Mouse (Mus musculus): Measurements from ENCODE around the gene Ccnd3.

Gene Ccnd3

DNA sequence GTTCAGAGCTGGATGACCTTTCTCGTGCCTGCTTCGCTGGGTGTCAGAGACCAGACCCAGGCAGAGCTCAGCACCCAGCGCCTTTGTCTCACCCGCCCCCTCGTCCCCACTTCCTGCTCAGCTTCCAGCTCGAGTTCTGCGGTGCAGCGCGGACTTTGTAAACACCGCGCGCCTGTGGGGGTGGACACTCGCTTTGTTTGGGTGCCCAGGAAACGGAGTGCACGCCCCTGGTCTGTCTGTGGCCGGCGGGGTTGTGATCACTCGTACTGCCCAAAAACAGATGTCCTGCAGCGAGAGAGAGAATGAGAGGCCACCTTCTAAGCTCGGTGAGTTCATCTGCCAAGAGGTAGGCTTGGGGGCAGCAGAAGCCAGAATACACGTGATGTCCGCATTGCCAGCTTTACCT, at the start of gene Ccnd3:
Gene Ccnd3, plus strand, starts transcription at position 111 of the 406 bp plus-strand sequence.
- DNase-seq = peak; percentile 89

- DNase-seq = no peak
Measured at GRCm38 (mm10) chr17:47458310-47458709, 46.5 kb upstream of the Ccnd3 start.

DNA sequence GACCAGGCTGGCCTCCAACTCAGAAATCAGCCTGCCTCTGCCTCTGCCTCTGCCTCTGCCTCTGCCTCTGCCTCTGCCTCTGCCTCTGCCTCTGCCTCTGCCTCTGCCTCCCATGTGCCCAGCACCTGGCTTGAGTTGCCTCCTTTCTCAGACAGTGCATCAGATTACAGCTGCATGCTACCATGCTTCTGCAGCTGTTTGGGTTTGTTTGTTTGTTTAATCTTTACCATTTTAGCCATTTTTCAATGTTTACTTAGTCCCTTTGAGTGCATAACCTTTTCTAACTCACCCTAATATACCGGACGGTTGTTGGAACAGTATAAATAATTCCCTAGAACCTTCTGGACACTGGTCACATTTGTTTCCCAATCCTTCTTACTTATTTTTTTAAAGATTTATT, 45.9 kb upstream of the Ccnd3 start:
- DNase-seq = no peak

GRCm38 (mm10) chr17:47459341-47459919, 45.4 kb upstream of the Ccnd3 start:
- DNase-seq = no peak

GRCm38 (mm10) chr17:47461688-47462087, 43.2 kb upstream of the Ccnd3 start:
- no peak for DNase-seq

DNA sequence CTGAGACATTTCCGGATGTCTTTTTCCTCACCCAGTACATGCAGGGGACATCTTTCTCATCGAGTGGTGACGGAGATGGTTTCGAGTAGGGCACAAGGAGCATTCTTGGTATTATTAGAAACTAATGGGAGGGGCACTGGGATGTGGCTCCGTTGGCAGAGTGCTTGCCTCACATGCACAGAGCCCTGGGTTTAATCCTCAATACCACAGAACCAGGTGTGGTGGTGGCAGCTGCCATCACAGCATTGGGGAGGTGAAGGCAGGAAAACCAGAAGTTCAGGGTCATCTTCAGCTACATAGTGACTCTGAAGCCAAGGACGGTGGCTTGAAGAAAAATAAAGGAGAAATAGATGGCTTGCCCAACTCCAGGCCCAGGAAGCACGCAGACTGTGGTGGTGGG, 42.6 kb upstream of the Ccnd3 start:
- DNase-seq = no peak

- DNase-seq = peak; percentile 36
Measured at GRCm38 (mm10) chr17:47462728-47463388, 42.0 kb upstream of the Ccnd3 start.

DNA sequence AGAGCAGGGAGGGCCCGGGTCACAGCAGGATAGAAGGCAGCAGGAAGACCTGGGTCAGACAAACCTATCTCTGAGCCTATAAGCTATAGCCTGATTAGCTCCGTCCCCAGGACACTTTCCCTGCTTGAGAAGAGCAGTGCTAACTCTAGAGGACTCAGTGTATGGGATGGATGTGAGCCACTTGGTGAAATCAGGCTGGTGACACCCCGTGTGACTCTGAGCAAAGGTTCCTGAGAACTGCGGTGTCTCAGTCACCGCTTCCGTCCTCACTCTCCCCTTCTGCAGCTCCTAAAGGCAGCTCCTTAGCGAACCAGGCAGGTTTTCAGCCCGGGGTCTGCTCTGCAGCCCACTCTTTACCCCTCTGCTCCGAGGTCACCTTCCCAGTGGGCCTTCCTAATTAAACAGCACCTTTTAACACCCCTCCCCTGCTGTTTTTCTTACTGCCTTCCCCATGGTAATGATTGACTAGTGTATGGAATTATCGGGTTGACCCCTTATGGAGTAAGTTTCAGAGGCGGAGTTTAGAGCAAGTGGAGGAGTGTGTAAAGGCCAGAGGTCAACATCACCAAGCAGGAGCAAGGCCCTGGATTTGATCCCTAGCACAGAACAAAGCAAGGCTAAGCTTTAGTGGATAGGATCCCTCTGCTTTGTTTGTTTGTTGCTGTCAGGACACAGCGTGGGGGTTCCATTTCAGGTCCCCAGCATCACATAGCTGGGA, 40.4 kb upstream of the Ccnd3 start:
- DNase-seq = no peak

DNA sequence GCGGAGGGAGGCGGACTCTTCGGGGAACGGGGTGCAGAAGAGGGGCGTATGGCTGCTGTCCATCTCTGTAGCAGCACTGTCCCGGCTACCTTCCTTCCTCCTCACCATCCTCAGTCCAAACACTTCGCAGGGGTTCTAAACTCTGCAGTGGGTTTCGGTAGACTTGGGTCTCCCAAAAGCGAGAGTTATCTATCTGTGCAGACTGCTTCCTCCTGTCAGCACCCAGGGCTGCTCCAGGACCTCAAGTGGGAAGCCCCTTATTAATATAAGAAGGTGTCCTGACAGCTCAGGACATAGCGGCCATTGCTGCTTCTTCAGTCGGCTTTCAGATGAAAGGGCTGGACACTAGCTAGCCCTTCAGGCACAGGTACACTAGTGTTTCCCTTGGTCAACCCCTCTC, 39.8 kb upstream of the Ccnd3 start:
- DNase-seq = no peak

- no peak for DNase-seq
Measured at GRCm38 (mm10) chr17:47466284-47466683, 38.6 kb upstream of the Ccnd3 start.

DNA sequence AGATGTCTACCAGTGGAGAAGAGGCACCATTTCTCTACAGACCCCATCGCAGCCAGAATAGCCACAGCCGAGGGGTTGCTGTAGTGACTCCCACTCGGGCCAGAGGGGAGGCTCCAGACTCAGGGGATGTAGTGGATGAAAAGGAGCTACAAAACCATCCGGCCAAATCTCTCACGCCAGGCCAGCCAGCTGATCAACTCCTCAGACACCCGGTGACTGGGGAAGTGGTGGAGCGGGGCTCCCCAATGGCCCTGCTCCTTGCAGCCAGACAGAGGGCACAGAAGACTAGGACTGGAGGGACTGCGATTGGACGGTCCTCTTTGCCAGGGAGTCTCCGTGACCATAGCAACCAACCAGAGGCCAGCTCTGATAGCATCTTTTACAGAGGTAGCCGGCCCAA, 37.2 kb upstream of the Ccnd3 start:
- DNase-seq = no peak

- no peak for DNase-seq
Measured at GRCm38 (mm10) chr17:47468063-47468462, 36.8 kb upstream of the Ccnd3 start.

DNA sequence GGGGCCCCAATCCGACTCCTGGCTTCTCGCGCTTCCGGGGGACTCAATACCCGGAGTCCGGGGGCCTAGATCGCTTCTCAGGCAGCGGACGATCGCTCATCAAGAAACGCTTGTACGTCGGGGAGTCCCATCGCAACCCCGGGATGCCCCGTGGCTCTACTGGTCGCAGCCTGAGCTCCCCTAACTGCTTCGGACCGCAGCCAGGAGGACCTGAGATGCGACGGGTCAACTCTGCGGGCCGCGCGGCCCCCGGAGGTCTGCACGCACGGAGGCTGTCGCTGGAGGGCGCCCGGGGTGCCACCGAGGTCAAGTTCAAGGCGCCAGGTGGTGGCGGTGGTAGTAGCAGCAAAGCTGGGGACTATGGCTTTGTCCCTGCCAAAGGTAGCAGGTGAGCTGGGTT, 36.4 kb upstream of the Ccnd3 start:
- peak; percentile 72 for DNase-seq

- no peak for DNase-seq
Measured at GRCm38 (mm10) chr17:47469642-47470041, 35.2 kb upstream of the Ccnd3 start.

- DNase-seq = no peak
Measured at GRCm38 (mm10) chr17:47470121-47470520, 34.7 kb upstream of the Ccnd3 start.

DNA sequence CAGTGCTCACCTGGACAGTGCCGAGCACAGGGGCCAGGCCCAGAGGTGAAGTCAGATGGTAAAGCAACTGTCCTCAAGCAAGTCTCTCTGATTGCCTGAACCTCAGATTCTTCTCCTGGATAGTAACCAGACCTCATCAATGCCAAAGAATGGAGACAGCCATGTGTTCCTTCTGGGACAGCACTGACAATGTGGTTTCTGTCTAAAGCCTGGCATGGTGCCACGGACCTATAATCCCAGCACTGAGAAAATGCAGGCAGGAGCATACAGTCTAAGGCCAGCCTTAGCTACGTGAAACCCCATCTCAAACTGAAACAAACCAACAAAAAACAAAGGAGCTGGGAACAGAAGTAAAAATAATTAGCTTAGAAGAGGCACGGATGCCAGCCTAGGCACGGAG, 34.2 kb upstream of the Ccnd3 start:
- no peak for DNase-seq

GRCm38 (mm10) chr17:47472435-47473350, 32.2 kb upstream of the Ccnd3 start:
- DNase-seq = no peak

GRCm38 (mm10) chr17:47473434-47473974, 31.3 kb upstream of the Ccnd3 start:
- peak; percentile 88 for DNase-seq

DNA sequence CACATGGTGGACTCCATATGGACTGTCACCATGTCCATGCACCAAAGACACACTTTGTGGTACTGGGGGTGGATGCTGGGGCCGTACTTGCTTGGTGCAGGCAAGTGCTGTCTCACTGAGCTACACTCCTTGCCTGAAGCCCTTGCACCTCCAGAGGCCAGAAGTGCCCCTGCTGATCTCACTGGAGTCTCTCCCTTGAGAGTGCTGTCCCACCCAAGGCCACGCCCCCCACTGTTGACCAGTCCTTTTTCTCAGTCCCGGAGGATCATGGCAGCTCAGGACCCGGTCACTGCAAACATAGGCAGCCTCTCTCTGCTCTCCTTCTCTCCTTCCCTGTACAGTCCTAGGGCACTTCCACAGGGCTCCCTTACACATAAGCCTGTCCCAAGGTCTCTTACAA, 30.6 kb upstream of the Ccnd3 start:
- DNase-seq = no peak

- no peak for DNase-seq
Measured at GRCm38 (mm10) chr17:47475181-47475580, 29.7 kb upstream of the Ccnd3 start.

DNA sequence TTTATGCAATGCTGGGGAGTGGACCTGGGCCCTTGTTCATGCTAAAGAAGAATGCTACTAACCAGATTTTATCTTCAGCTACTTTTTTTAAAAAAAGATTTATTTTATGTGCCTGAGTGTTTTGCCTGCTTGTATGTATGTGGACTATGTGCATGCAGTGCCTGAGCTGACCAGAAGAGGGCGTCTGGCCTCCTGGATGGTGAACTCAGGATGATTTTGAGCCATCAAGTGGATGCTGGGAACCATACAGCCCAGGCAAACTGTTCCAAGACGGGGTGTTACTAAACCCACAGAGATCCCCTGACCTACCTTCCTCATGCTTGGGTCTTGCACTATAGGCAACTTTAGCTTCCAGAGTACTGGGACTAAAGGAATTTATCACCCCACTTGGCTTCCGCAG, 29.1 kb upstream of the Ccnd3 start:
- peak; percentile 72 for DNase-seq

- DNase-seq = no peak
Measured at GRCm38 (mm10) chr17:47479887-47480286, 25.0 kb upstream of the Ccnd3 start.

DNA sequence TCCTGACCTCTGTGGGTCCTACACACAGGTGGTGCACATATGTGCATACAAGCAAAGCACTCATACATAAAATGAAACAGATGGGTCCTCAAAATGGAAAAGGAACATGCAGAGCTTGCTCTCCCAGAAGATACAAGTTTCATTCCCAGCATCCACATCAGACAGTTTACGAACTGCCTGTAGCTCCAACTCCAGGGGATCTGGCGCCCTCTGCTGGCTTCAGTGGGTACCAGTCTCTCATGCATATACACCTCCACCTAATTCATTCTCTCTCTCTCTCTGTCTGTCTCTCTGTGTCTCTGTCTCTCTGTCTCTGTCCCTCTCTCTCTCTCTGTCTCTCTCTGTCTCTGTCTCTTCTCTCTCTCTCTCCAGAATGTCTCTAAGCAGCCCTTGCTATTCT, 22.4 kb upstream of the Ccnd3 start:
- DNase-seq = peak; percentile 90

Data from thymus, postnatal 4 days (tissue).